In the genomic region with DNA sequence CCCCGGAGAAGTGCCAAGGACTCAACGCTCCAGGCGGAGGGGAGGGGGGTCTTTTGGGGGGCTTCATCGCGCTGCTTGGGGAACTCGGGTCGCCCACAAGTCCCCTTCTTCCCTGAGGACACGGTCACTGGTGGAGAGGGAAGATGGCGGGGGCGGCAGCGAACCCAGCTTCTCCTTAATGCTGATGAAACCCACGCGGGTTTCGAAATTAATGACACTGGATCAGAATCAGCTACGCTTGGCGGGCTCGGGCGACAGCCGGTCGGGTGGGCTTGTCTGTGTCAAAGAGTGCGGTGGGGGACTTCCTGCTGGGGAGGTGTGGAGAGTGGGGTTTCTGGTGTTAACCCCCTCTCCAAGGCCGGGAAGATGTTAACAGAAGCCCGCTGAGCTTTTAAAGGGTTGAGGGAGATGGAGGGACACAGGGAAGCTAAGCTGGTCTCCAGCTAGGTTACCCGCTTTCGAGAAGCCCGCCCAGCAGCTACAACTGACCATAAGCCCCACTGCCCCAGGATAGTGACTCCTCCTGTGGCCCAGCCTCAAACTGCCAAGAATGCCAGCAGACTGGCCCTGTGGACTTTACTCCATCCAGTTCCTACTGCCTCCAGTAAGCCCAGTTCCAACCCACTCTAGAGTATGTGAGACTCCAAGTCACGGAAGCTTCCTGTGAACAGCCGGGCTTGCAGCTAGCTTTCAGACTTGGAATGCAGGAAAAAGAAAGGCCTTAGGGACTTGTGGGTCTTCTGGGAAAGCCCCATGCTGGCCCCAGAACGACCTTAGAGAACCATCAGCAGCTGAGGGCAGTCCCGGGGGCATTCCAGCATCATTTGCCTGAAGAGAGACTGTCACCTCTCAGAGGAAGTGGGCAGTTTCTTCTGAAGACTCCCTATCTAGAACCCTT, we compare ENCODE assay signal across 9 mouse cellular contexts.
DNase-seq lines count a peak whose midpoint lies in the region; ATAC-seq and TF ChIP-seq lines count a peak whose summit lies in the region.
"Had no signal": no experiment of that assay in that cellular context is flagged by ENCODE, and none has a peak within 500 bp of the region (broad histone marks: within the 10 kb centered on the region; RNA-seq: fewer than 3 reads in every experiment).

No protein-coding gene starts in this region.

- H3K4me2 ChIP-seq in forebrain, postnatal 0 days (ENCODE audit: low read depth): peak overlapping the region; percentile 77
- H3K4me2 ChIP-seq in stomach, embryonic 15.5 days: peak overlapping the region; percentile 66

- peak overlapping the region; percentile 42 for H3K4me3 ChIP-seq in forebrain, postnatal 0 days (ENCODE audit: low read depth, low read length)
- H3K4me3 ChIP-seq in macrophage (ENCODE audit: inconsistent target): peak overlapping the region; percentile 8; the same call in 1 of the 2 replicates
- H3K4me3 ChIP-seq in stomach, embryonic 15.5 days (replicated peaks): peak overlapping the region; percentile 43

- peaks cover 4% of the 10 kb centered on the region; the same call in 1 of the 2 replicates for H3K4me1 ChIP-seq in forebrain, postnatal 0 days (ENCODE audit: insufficient read depth)
- 0 out of 2 replicates have a peak, but pooled peaks cover 6% of the 10 kb centered on the region for H3K4me1 ChIP-seq in stomach, embryonic 15.5 days

- H3K9ac ChIP-seq in forebrain, postnatal 0 days: peak overlapping the region; percentile 77
- H3K9ac ChIP-seq in stomach, embryonic 15.5 days: peak overlapping the region; percentile 50; the same call in 1 of the 2 replicates

- TF ChIP-seq CTCF in forebrain, postnatal 0 days (IDR thresholded peaks at IDR 0.05; ENCODE audit: low read depth): no peak

- no peaks in the 10 kb centered on the region for H3K36me3 ChIP-seq in forebrain, postnatal 0 days (ENCODE audit: insufficient read depth)
- H3K36me3 ChIP-seq in macrophage (ENCODE audit: inconsistent target): no peaks in the 10 kb centered on the region
- no peaks in the 10 kb centered on the region for H3K36me3 ChIP-seq in stomach, embryonic 15.5 days

- peak; percentile 8 for DNase-seq in cerebellum, adult 11-12 months
- no peak for DNase-seq in cerebellum, adult 11 months
- peak; percentile 54 for DNase-seq in forebrain, postnatal 0 days
- peak; percentile 32 to 39 for DNase-seq in kidney, adult 8-10 months

- WGBS in forebrain, postnatal 0 days: 26% methylated on average over 30 of the region's 30 CpGs
- 33% methylated on average over 29 of the region's 30 CpGs for WGBS in macrophage (ENCODE audit: missing documents)
- 16% methylated on average over 30 of the region's 30 CpGs for WGBS in stomach, embryonic 15.5 days

- peak; percentile 22 for ATAC-seq in activated CD4-positive, CD25-positive, alpha-beta regulatory T cell, adult 4 months
- ATAC-seq in forebrain, postnatal 0 days: no peak; the same call in none of the 2 replicates
- ATAC-seq in stomach, embryonic 15.5 days (ENCODE audit: insufficient read depth, low FRiP score, low read depth): no peak; the same call in 1 of the 2 replicates
- ATAC-seq in megakaryocyte-erythroid progenitor cell, adult 5-6 weeks (replicated peaks; ENCODE audit: low FRiP score, low TSS enrichment, poor library complexity, severe bottlenecking): no peak

- no peaks in the 10 kb centered on the region; the same call in 1 of the 2 replicates for H3K27me3 ChIP-seq in forebrain, postnatal 0 days (ENCODE audit: insufficient read depth, low read length)
- no peaks in the 10 kb centered on the region for H3K27me3 ChIP-seq in stomach, embryonic 15.5 days (replicated peaks)
- H3K27me3 ChIP-seq: Patski had no signal

- H3K79me2 ChIP-seq in macrophage (ENCODE audit: inconsistent target): no peaks in the 10 kb centered on the region

- peak overlapping the region; percentile 85 for H3K27ac ChIP-seq in forebrain, postnatal 0 days (ENCODE audit: low read depth, low read length)
- no peak overlapping the region for H3K27ac ChIP-seq in macrophage
- peak overlapping the region; percentile 90 for H3K27ac ChIP-seq in stomach, embryonic 15.5 days

- H3K9me3 ChIP-seq in forebrain, postnatal 0 days (ENCODE audit: low read length): no peaks in the 10 kb centered on the region
- H3K9me3 ChIP-seq in stomach, embryonic 15.5 days: no peaks in the 10 kb centered on the region
